Mouse (Mus musculus) MN1 (cell line): ENCODE results near the gene Skint4.

Source experiments
- DNase-seq: peaks from one replicate; pipeline ENCODE4 v3.0.0-alpha.2; 2016; ENCODE audit warnings: low spot score

Skint4 gene

DNA sequence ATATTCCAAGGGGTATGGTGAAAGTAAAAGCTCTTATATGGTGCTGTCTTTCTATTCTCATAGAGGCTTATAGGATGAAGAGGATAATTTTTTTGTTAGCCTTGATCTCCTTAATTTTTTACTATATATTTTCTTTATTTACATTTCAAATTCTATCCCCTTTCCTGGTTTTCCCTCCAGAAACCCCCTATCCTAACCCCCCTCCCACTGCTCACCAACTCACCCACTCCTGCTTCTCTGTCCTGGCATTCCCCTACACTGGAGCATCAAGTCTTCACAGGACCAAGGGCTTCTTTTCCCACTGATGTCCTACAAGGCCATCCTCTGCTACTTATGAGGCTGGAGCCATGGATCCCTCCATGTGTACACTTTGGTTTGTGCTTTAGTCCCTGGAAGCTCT is at the start of gene Skint4:
TSS of gene Skint4 (plus strand) at position 301 of the 400 bp plus-strand sequence.
- DNase-seq, result no peak
